Mouse (Mus musculus): Measurements from ENCODE around the gene Mknk2.

The Mknk2 gene

GRCm38 (mm10) chr10:80669737-80670485 is 8.0 kb downstream of the Mknk2 start:
- no peak for DNase-seq (ENCODE audit: low spot score in 2 of 2)

- no peak for DNase-seq (ENCODE audit: low spot score in 2 of 2)
Observed at GRCm38 (mm10) chr10:80669018-80669417, 8.9 kb downstream of the Mknk2 start.

DNA sequence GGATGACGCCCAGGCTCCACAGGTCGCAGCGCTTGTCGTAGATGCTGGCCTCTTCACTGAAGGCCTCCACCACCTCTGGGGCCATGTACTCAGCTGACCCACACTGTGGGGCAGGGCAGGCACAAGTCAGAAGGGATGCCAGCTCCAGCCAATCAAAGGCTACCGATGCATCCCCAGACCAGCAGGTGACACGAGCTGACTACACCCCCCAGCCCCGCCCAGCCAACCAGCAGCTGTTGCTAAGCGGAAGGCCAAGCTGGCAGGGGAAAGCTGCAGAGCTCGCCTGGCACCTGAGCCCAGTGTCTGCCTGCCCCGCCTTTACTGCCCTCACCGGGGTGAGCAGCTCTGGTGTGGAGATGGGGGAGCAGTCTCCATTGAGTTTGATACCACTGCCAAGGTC is 9.3 kb downstream of the Mknk2 start:
- no peak for DNase-seq (ENCODE audit: low spot score in 2 of 2)

DNA sequence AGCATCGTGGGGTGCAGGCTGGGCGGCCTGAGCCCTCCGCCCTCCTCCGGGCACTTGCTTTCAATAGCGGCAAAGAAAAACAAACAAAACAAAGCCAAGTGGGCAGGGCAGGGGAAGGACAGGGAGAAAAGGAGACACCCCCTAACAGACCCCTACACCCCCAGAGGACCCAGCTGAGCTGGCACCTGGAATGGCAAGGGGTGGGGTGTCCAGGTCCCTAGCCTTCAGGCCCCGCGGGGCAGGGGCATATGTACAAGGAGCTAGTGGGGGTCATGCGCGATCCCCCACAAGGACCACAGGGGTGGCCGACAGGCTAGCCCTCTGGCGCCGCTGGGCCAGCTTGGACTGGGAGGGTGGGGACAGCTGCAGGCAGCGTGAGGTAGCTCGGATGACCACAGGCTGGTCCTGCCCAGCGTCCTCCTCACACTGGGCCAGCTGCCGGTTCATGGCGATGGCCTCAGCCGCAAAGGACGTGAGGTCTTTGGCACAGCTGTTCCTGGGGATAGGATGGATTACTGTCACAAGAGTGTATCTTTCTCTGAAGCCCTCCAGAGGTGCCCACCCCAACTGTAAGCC is 11.0 kb downstream of the Mknk2 start:
- no peak for DNase-seq (ENCODE audit: low spot score in 2 of 2)

GRCm38 (mm10) chr10:80665981-80666733 is 11.8 kb downstream of the Mknk2 start:
- no peak for DNase-seq (ENCODE audit: low spot score in 2 of 2)

DNA sequence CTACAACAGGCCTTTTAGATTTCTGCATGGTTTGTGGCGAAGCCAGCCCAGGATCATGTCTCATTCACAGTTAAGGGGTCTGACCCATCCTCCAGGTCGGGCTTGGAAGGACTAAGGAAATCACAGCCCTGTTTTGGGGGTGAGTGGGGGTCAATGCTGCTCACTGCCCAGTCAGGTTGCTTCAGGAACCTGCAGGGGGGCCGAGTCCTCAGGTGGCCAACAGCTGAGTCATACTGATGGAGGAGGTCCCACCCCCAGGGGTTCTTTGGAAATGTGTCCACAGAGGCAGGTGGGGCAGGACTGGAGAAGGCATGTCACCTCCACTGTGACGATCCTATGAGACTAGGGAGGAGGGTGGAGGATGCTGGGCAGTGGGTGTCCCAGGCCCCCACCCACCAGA is 12.5 kb downstream of the Mknk2 start:
- no peak for DNase-seq (ENCODE audit: low spot score in 2 of 2)

GRCm38 (mm10) chr10:80665016-80665380 is 12.9 kb downstream of the Mknk2 start:
- DNase-seq (ENCODE audit: low spot score in 2 of 2), result no peak

- no peak for DNase-seq (ENCODE audit: low spot score in 2 of 2)
Observed at GRCm38 (mm10) chr10:80664197-80665015, 13.5 kb downstream of the Mknk2 start.

DNA sequence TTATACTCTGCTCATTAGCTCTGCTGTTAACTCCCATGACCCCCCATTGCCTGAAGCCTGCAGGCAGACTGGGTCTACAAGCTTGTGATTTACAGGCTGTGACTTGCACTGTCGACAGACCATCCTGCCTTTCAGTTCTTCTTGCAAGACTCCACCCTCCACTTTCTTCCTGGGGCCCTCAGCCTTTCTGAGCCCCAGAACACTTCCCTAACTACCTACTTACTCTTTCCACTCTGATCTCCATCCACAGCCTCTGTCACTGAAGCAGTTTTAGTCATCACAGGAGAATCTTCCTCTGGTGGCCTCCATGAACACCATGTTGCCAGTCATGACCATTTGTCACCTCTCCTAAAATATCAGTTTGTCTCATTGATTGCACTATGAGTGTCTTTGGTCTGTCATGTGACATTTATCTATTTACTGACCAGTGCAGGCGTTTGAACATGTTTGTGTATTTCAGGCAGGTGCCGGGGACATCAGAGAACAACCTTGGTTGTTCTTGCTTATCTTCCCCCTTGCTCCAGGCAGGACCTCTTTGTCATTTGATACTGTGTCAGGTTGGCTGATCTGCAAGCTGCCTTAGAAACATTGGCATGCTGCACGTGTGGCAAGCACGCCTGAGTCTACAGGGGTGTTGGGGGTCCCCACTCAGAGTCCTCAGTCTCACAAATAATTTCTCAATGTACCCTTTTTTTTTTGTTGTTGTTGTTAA is 14.3 kb downstream of the Mknk2 start:
- no peak for DNase-seq (ENCODE audit: low spot score in 2 of 2)

DNA sequence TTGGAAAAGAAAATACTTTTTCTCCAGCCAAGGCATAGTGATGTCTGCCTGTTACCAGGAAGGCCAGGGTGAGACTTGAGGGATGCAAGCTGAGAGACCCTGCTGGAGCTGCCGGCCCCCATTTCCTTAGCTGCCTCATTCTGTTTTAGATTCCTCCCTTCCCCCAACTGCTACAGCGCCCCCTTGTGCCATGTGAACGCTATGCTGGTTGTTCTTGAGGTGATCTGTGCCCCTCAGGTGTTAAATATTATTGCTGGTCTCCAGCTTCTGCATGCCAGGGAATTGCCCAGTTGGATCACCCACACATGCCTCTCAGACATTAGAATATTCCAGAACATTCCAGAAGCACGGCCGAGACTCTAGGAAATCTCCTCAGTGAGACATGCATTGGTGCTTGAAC is 16.8 kb downstream of the Mknk2 start:
- DNase-seq (ENCODE audit: low spot score in 2 of 2), result no peak

DNA sequence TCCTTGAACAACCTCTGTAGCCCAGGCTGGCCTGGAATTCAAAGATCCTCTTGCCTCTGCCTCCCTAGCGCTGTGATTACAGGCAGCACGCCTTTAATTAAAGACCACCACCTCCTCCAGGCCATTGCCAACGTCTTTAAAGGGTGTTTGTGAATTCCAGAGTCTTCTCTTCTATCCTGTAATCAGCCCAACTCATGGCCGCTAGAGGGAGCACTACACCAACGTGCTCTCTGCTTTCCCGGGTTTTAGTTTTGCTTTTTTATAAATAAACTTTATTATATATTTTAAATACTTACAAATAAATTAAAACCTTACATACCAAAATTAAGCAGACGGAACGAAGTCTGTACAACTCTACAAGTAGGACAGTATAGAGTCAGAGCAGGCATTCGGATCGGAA is 18.7 kb downstream of the Mknk2 start:
- peak in 1 of 2 experiments; percentile 71 for DNase-seq (ENCODE audit: low spot score in 2 of 2)

DNA sequence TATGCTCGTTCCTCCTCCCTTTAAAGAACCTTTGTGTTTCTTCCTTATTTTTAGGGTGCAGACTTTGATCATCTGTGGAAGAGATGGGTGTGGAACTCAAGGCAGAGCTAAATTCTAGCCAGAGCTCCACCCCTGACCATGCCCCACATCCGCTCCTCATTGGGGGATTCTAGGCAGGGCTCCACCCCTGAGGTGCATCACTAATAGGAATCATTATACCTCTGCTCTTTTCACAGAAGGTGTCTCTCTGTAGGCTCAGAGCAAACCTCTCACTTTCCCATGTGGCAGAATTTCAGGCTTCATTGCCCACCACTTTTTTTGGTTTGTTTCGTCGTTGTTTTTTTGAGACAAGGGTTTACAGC is 19.1 kb downstream of the Mknk2 start:
- DNase-seq (ENCODE audit: low spot score in 2 of 2), result no peak

DNA sequence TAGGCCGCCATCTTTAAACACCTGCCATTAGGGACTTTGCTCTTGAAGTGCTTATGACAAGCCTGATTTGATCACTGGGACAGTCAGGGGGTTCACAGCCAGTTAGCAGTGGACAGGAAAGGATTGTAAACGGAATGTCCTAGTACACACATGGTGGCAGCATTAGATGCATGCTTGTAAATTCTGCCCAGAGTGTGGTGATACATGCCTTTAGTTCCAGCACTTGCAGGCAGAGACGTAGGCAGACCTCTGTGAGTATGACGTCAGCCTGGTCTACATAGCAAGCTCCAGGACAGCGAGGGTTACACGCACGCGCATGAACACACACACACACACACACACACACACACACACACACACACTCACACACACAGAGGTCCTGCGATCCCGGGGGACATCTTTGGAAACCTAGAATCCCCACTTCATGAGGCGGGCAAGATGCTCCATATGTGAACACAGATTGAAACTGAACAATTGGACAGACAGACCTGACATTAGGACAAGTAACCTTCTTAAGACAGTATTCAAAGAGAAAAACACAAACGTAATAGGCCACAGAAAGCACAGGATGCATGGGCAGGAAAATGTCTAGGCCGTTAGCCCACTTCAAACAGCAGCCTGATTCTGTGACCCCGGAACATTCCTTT is 19.6 kb downstream of the Mknk2 start:
- DNase-seq (ENCODE audit: low spot score in 2 of 2), result no peak

- DNase-seq (ENCODE audit: low spot score in 2 of 2), result no peak
Observed at GRCm38 (mm10) chr10:80656863-80657623, 20.9 kb downstream of the Mknk2 start, which contains the start of gene Btbd2. TSS of gene Btbd2 (minus strand) at chr10:80657071.

GRCm38 (mm10) chr10:80656130-80656862 is 21.6 kb downstream of the Mknk2 start:
- DNase-seq (ENCODE audit: low spot score in 2 of 2), result peak; percentile 90 to 91

DNA sequence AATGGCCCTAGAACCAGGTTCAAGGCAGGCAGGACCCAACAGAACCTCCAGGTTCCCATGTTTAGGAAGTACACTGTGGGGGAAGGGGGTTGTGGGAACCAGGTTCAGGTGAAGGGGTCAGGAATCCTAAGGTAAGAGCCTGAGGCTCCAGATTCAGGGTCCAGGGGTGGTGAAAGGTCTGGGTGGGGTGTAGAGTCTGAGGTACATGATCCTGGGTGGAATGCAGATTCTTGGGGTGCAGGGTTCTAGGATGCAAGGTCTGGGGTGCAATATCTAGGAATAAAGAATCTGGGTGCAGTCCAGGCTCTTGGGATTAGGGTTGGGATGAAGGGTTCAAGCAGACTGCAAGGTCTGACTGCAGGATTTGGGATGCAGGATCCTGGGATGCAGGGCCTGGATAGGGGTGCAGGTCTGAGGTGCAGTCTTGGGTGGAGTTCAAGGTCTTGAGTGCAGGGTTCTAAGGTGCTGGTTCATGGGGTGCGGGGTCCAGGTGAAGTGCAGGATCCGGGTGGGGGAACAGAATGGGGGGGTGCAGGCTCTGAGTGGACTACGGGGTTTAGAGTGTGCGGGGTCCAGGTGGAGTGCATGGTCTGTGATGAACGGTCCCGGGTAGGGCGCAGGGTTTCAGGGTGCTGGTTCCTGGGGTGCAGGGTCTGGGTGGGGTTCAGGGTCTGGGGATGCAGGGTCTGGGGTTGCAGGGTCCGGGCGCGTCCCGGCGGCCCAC is 22.3 kb downstream of the Mknk2 start:
- no peak for DNase-seq (ENCODE audit: low spot score in 2 of 2)

DNA sequence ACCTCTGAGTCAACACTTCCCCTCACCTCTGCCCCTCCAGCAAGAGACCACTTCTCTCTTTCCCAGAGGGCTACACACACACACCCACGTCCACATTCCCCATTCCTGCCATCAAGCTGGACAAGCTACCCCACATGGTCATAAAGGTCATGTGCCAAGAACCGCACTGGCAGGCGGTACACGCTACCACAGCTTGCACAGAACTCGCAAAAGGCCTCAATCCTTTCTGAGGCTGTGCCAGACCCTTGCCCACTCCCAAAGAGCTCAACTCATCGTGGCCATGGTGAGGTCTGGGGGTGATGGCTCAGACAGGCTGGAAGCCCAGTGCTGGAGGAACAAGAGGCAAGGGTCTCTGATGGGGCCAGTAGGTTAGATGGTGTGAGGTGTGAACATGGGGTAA is 23.0 kb downstream of the Mknk2 start:
- DNase-seq (ENCODE audit: low spot score in 2 of 2), result no peak

DNA sequence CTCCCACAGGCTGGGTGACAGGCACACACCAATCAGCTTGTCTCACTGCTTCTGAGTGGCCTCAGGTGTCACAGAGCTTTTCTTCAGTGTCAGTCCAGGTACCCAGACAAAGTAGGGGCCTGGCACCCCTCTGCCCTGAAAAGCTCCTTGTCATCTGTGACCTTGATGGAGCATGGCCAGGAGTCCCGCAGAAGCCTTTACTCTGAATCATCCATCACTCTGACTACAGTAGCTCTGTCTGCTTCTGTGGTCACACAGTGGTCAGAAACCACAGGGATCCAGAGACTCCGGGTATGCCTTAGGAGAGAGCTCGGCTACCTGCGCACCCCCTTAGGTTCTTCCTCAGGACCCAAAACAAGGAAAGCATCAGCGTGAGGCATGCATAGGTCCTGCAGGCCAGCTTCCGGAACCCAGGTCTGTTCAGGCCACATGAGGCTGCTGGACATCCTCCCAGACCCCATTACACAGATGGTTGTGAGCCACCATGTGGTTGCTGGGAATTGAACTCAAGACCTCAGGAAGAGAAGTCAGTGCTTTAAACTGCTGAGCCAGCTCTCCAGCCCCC is 24.7 kb downstream of the Mknk2 start:
- no peak for DNase-seq (ENCODE audit: low spot score in 2 of 2)

DNA sequence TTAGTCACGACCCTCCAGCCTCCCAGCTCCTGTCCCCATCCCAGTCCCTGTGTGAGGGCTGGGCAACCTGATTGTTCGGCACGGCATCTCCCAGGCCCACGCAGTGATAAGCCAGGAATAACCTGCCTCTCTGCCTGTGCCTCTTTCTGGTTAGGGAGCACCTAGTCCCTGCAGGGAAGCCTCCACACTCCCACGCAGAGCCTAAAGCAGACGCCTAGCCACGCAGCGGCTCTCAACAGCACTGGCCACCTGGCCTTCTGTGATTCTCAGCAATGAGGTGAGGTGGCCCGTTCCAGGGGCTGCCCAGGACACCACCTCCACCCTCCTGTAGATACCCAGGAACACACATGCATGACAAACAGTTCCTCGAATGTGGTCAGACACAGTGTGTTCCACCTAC is 27.5 kb downstream of the Mknk2 start:
- no peak for DNase-seq (ENCODE audit: low spot score in 2 of 2)
